Mouse (Mus musculus): ENCODE measurements at regions not wholly inside any gene's neighbourhood (a gene's known extent, or its start where the extent isn't known, plus 50 kb on each side); places are given as distances from the start of the nearest gene placed in this dataset.

- TF ChIP-seq CTCF (IDR thresholded peaks at IDR 0.05; ENCODE audit: insufficient read depth, low read length) (no peak), POLR2A (IDR thresholded peaks at IDR 0.05; ENCODE audit: borderline replicate concordance, extremely low read depth, low read depth, low read length) (no peak)
Measured at GRCm38 (mm10) chr14:24564801-24565624, 78.1 kb downstream of the Rps24 start.

All from lung, adult 2 months (tissue).